Mouse (Mus musculus) forebrain, embryonic 11.5 days (tissue): ENCODE measurements around the gene Paxip1. TPM values are rescaled to one million over a fixed set of nuclear protein-coding genes. Genes with fewer than 3 reads are reported as not detected.
A peak's percentile ranks its signal among the peaks of the same experiment; 100 is the strongest.

Experiments
- ATAC-seq: fragments of 200-750 bp; cut with Nextera tagmentation; replicated peaks from 2 replicates; pipeline ENCODE4 v1.8.0; 2017; ENCODE audit warnings: moderate TSS enrichment; ENCODE audit not compliant: low FRiP score
- DNase-seq: peaks from one replicate; pipeline ENCODE4 v3.0.0-alpha.2; 2017; ENCODE audit warnings: low spot score
- H3K27ac ChIP-seq: fragments of 300-500 bp; sonication (generic); 2 replicates; pipeline ENCODE4 v1.5.1; 2014; ENCODE audit warnings: low read depth, low read length
- H3K27me3 ChIP-seq: fragments of 300-500 bp; sonication (generic); 2 replicates; pipeline ENCODE4 v1.6.1; 2014; ENCODE audit warnings: mild to moderate bottlenecking, low read length, mixed read lengths; ENCODE audit not compliant: control insufficient read depth, insufficient read depth
- H3K36me3 ChIP-seq: fragments of 300-500 bp; sonication (generic); 2 replicates; pipeline ENCODE4 v1.6.1; 2014; ENCODE audit warnings: mild to moderate bottlenecking, low read length, moderate library complexity, mixed read lengths; ENCODE audit not compliant: control insufficient read depth, insufficient read depth
- H3K4me1 ChIP-seq: fragments of 300-500 bp; sonication (generic); replicated peaks from 2 replicates; pipeline ENCODE4 v1.6.1; 2014; ENCODE audit warnings: low read length, mixed read lengths; ENCODE audit not compliant: control insufficient read depth, insufficient read depth
- H3K4me2 ChIP-seq: fragments of 300-500 bp; sonication (generic); 2 replicates; pipeline ENCODE4 v1.6.1; 2014; ENCODE audit warnings: low read depth, mild to moderate bottlenecking, low read length, moderate library complexity, mixed read lengths; ENCODE audit not compliant: severe bottlenecking
- H3K4me3 ChIP-seq: fragments of 300-500 bp; sonication (generic); 2 replicates; pipeline ENCODE4 v1.5.1; 2014; ENCODE audit warnings: low read depth, low read length
- H3K9ac ChIP-seq: fragments of 300-500 bp; sonication (generic); 2 replicates; pipeline ENCODE4 v1.6.1; 2014; ENCODE audit warnings: low read length
- H3K9me3 ChIP-seq: fragments of 300-500 bp; sonication (generic); 2 replicates; pipeline ENCODE4 v1.6.1; 2016; ENCODE audit warnings: low read length, mixed read lengths; ENCODE audit not compliant: control insufficient read depth
- WGBS: fragments of 180-500 bp; shearing (Covaris S2); extraction: QIAGEN DNeasy Blood & Tissue Kit; methylation state at CpG from one replicate; pipeline ENCODE4 v1.1.7; 2014; 5-methylcytosine and 5-hydroxymethylcytosine counted together
- polyA plus RNA-seq: library from polyadenylated mRNA; unstranded; fragments of >200 nt; fragmentation: Nextera tagmentation; extraction: Ambion mirVana; gene quantifications from 2 replicates; pipeline ENCODE4 v1.2.1, GENCODE M21; 2014

Paxip1 gene
- polyA plus RNA-seq, 1 experiment from 2014 or later = 71.3 TPM

- ATAC-seq (no peak), DNase-seq (no peak)
- H3K4me3 ChIP-seq = no peak overlapping the region
- H3K27ac ChIP-seq = no peak overlapping the region
- no peak overlapping the region for H3K9ac ChIP-seq
- H3K9me3 ChIP-seq = no peaks in the 10 kb centered on the region
- no peaks in the 10 kb centered on the region for H3K27me3 ChIP-seq
- no peak overlapping the region for H3K4me2 ChIP-seq
- H3K36me3 ChIP-seq = peaks cover 15% of the 10 kb centered on the region
- 95% methylated on average over 1 of the region's 1 CpGs for WGBS
- no peaks in the 10 kb centered on the region for H3K4me1 ChIP-seq
These were observed 46.5 kb downstream of the Paxip1 start for GRCm38 (mm10) chr5:27744944-27745343.

DNA sequence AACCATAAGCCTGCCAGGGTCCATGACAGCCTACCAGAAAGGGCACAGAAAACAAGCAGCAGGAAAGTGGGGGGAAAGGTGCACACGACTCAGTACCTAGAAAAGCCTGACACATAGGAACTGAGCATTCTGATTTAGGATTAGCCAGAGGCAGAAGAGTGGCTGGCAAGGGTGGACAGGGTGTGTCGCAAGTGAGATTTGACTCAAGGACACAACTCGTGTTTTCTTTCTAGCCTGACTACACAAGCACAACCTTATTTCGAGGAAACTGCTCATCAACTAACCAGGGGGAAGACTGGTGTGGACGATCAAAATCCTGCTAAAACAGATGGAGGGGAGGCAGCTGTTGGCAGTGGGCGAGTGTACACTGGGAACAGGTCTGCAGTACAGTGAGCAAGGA lies 52.3 kb downstream of the Paxip1 start:
- no peaks in the 10 kb centered on the region for H3K27me3 ChIP-seq
- ATAC-seq (no peak), DNase-seq (no peak)
- no peaks in the 10 kb centered on the region; the same call in 1 of the 2 replicates for H3K9me3 ChIP-seq
- no peak overlapping the region for H3K27ac ChIP-seq
- H3K4me3 ChIP-seq = no peak overlapping the region
- no peak overlapping the region for H3K9ac ChIP-seq
- peaks cover 4% of the 10 kb centered on the region; the same call in 1 of the 2 replicates for H3K36me3 ChIP-seq
- no peaks in the 10 kb centered on the region for H3K4me1 ChIP-seq
- H3K4me2 ChIP-seq = no peak overlapping the region
- WGBS = 80% methylated on average over 6 of the region's 6 CpGs

DNA sequence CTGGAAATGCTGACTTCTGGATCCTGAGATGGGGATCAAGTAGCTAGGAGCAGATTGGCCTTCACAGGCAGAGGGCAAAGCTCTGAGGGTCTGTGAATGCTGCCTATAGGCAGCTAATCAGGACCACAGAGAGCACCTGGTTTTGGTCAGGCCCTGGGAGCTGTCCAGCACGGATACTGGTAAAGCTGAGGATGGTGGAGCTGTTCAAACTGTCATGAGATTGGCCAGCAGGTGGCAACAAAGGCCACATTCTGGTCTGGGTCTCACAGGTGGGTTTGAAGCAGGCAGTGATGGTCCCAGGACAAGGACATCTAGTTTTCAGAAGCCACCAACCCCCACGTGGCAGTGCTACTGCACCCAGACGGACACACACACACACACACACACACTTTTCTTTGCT lies 54.3 kb downstream of the Paxip1 start:
- Histone ChIP-seq H3K36me3 (no peaks in the 10 kb centered on the region; the same call in 1 of the 2 replicates), H3K4me1 (no peaks in the 10 kb centered on the region), H3K9ac (no peak overlapping the region), H3K4me2 (no peak overlapping the region), H3K27me3 (no peaks in the 10 kb centered on the region), H3K4me3 (no peak overlapping the region), H3K27ac (no peak overlapping the region), H3K9me3 (no peaks in the 10 kb centered on the region; the same call in 1 of the 2 replicates)
- ATAC-seq = 0 out of 2 replicates have a peak, but pooled peaks have one; percentile 36
- peak; percentile 75 for DNase-seq
- WGBS = 5% methylated on average over 3 of the region's 3 CpGs

DNA sequence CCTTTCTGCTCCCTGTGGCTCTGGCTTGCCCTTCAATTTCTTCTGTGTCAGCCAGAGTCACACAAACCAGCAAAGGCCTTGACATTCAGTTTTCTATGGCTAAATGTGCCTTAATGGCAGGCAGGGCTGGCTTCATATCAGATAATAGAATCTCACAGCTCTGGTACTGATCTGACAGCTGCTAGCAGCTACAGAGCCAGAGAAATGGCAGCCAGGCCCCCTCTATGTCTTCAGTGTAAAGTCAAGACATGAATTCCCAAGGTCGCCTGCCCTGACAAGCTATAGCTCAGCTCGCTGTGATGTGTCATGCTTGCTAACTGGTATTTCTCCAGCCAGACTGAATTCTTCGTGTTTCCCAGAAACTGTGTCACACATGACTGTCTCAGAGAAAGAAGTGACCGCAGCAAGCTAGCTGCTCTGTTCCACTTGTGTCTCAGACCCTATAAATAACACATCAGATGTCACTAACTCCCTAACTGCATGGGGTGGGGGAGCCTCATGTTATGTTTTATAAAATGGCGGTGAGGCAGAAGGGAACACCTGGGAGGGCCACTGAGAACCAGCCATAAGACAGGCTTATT lies 59.1 kb downstream of the Paxip1 start:
- no peak overlapping the region for H3K4me3 ChIP-seq
- H3K27ac ChIP-seq = no peak overlapping the region
- no peaks in the 10 kb centered on the region; the same call in 1 of the 2 replicates for H3K9me3 ChIP-seq
- H3K4me2 ChIP-seq = no peak overlapping the region
- no peak for ATAC-seq
- no peak overlapping the region for H3K9ac ChIP-seq
- H3K4me1 ChIP-seq = no peaks in the 10 kb centered on the region
- no peaks in the 10 kb centered on the region for H3K36me3 ChIP-seq
- no peaks in the 10 kb centered on the region for H3K27me3 ChIP-seq
- WGBS = 82% methylated on average over 5 of the region's 5 CpGs
- no peak for DNase-seq

DNA sequence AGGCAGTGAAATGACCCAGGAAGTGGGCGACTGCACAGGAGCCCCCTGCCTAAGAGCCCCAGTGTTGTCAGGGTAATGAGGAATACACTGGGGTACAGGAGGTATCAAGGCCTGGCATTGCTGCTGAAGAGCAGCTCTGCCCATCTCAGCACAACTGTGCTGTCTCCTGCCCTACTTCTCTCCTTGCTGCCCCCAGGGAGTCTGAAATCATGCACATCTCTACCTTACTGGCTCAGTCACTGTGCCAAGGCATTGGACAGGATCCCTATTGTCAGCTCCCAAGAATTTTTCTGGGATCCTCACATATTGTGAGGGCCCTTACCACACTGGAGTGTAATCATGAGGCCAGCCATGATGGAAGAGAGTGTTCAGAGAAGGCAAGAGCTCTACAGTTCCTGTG lies 60.1 kb downstream of the Paxip1 start:
- H3K9ac ChIP-seq = no peak overlapping the region

DNA sequence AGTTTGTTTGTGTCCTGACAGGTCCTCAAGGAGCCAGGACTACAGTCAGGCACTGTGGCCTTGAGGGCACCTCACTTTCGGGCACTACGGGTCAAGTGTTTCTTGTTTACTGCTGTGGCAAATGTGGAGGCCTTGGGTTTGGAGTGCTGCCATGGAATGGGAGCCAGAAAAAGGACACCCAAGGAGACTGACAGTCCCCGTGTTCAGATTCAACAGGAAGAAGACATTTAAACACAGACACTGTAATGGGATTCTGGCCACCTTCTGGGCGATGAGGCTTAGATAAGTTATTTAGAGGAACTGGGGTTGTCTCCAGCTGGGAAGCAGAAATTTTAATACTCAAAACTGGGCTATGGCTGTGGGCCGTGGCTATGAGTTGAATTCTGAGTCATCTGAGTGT lies 60.8 kb downstream of the Paxip1 start:
- Histone ChIP-seq H3K4me2 (no peak overlapping the region), H3K36me3 (no peaks in the 10 kb centered on the region), H3K9me3 (no peaks in the 10 kb centered on the region; the same call in 1 of the 2 replicates), H3K4me3 (no peak overlapping the region), H3K9ac (no peak overlapping the region), H3K4me1 (no peaks in the 10 kb centered on the region), H3K27me3 (no peaks in the 10 kb centered on the region), H3K27ac (no peak overlapping the region)
- no peak for DNase-seq
- no peak for ATAC-seq
- 89% methylated on average over 5 of the region's 5 CpGs for WGBS

More for the DNA sequence above, 60.1 kb downstream of the Paxip1 start:
- 79% methylated on average over 1 of the region's 1 CpGs for WGBS
- DNase-seq = no peak
- Histone ChIP-seq H3K4me2 (no peak overlapping the region), H3K36me3 (no peaks in the 10 kb centered on the region), H3K4me1 (no peaks in the 10 kb centered on the region), H3K27me3 (no peaks in the 10 kb centered on the region), H3K4me3 (no peak overlapping the region), H3K9me3 (no peaks in the 10 kb centered on the region; the same call in 1 of the 2 replicates), H3K27ac (no peak overlapping the region)
- no peak for ATAC-seq

DNA sequence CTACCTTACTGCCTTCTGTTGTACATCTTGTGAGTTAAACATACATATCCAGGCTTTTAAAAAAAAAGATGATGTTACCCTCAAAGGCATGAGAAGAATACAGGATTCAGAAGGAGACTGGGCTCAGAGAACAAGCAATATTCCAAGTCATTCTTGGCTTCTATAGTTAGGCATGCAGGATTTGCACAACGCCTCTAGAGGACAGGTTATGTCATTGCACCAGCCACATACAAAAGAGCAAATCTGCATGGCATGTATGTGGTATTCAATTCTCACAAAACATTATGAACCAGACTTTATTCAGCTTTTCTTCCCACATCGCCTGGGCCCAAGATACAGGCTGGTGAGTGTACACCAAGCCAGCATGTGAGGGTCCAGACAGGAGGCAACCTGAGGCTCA lies 67.0 kb downstream of the Paxip1 start:
- Histone ChIP-seq H3K36me3 (no peaks in the 10 kb centered on the region), H3K27ac (no peak overlapping the region), H3K4me2 (no peak overlapping the region), H3K9ac (no peak overlapping the region), H3K4me3 (no peak overlapping the region), H3K4me1 (no peaks in the 10 kb centered on the region), H3K27me3 (no peaks in the 10 kb centered on the region), H3K9me3 (no peaks in the 10 kb centered on the region)
- DNase-seq (no peak), ATAC-seq (no peak)
- 33% methylated on average over 2 of the region's 2 CpGs for WGBS

- Histone ChIP-seq H3K9me3 (no peaks in the 10 kb centered on the region), H3K4me3 (no peak overlapping the region), H3K9ac (no peak overlapping the region), H3K4me2 (no peak overlapping the region), H3K4me1 (no peaks in the 10 kb centered on the region), H3K36me3 (no peaks in the 10 kb centered on the region), H3K27ac (no peak overlapping the region), H3K27me3 (no peaks in the 10 kb centered on the region)
- ATAC-seq (no peak), DNase-seq (no peak)
- 76% methylated on average over 2 of the region's 2 CpGs for WGBS
These were observed 72.2 kb downstream of the Paxip1 start for GRCm38 (mm10) chr5:27719311-27719710.

GRCm38 (mm10) chr5:27717301-27717700 lies 74.2 kb downstream of the Paxip1 start:
- Histone ChIP-seq H3K27ac (no peak overlapping the region), H3K27me3 (no peaks in the 10 kb centered on the region), H3K36me3 (no peaks in the 10 kb centered on the region), H3K4me2 (no peak overlapping the region), H3K4me1 (no peaks in the 10 kb centered on the region), H3K9ac (no peak overlapping the region), H3K9me3 (no peaks in the 10 kb centered on the region), H3K4me3 (no peak overlapping the region)
- ATAC-seq = no peak
- DNase-seq = no peak
